Mouse (Mus musculus): Measurements from ENCODE around the gene Slc25a44. TPM values are rescaled to one million over a fixed set of nuclear protein-coding genes. Genes with fewer than 3 reads are reported as not detected.

Slc25a44 gene
- 56.1 TPM for polyA plus RNA-seq (2015; fragmentation: Illumina TruSeq; extraction: RNeasy Lipid Tissue Mini Kit (QIAGEN cat#74804); ENCODE audit: low read depth, low replicate concordance)

GRCm38 (mm10) chr3:88424605-88425329 lies at the start of gene Slc25a44:
Gene Slc25a44 (minus strand): TSS chr3:88425139.

DNA sequence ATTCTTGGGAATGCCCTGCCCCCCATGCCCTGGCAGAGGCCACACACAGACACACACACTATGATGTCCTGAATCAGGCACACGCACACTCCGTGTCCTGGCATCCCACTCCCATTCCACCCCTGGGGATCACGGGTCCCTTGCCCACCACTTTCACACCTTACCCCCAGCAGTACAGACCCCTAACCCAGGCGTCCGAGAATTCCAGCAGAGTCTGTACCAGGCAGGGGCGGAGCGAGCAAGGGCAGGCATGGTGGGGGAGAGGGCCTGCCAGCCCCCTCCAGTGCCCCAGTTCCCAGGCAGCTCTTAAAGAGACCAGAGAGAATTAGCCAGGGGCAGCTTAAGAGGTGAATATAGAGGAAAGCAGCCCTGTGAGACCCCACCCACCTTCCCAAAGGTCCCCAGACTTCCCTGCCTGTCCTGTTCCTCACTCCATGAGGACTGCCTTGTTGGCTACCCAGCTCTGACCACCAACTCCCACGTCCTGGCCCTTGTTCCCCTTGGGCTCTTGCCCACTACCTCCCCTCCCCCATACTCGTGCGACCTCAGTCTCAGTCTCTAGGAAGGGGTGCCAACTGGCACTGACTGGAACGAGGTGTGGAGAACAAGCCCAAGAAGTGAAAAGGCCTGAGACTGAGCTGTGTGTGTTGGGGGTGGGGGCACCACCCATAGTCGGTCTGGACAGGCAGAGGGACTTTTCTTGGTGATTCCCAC lies 36.2 kb upstream of the Slc25a44 start, which contains the start of gene Sema4a:
Sema4a (minus strand) TSS at position 200 of the 714 bp plus-strand sequence.

DNA sequence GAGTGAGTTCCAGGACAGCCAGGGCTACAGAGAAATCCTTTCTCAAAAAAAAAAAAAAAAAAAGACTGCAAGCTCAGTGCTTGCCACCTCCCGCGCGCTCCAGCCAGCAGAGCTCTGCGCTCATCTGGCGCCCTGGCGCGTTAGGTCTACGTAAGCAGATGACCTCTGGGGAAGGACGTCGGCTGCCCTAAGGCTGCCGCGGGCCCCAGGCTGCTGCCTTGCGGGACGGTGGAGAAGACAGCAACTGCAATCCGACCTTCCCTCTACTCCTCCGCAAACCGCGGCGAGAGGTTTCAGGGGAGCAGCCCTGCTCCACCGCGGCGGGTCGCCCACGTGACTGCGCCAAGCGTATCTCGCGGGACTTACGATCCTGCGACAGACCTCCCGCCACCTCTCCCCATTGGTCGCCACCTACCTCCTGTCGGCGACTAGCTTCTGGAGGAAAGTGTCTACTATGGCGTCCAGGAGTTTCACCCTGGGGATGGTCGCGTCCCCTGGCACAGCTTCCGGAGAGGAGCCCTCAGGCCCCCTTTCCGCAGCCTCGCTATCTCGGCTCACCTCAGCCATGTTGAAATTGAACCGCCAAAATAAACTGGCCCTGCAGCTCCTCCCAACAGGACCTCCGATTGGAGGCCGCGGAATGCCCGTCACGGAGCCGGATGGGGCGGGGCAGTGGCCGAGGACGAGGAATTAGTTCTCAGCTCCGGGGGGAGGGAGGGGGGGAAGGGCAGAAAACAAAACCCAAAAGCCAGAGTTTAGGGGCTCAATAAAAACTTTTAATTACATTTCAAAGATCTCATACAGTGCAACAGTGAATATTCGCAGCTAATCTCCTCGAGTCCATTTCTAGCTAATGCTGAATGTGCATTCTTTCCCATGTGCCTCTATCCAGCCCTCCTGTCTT lies 14.9 kb downstream of the Slc25a44 start, which contains the start of gene Pmf1:
Pmf1 (minus strand) TSS at position 591 of the 904 bp plus-strand sequence.

GRCm38 (mm10) chr3:88384364-88384763 lies 40.6 kb downstream of the Slc25a44 start, which contains the start of gene Bglap:
Gene Bglap (minus strand): TSS chr3:88384464.

GRCm38 (mm10) chr3:88378599-88378998 lies 46.3 kb downstream of the Slc25a44 start, which contains the start of gene Bglap2:
Gene Bglap2 (minus strand): TSS chr3:88378699.

GRCm38 (mm10) chr3:88372643-88373042 lies 52.3 kb downstream of the Slc25a44 start, which contains the start of gene Bglap3:
Gene Bglap3 (minus strand): TSS chr3:88372743.

GRCm38 (mm10) chr3:88364337-88364736 lies 60.6 kb downstream of the Slc25a44 start, which contains the start of gene Paqr6:
Gene Paqr6 (plus strand): TSS chr3:88364584.

Other genes with a start within 250 kb of the Slc25a44 start
- gene Rhbg, start 170.4 kb downstream of the Slc25a44 start, polyA plus RNA-seq (2015; fragmentation: Illumina TruSeq; extraction: RNeasy Lipid Tissue Mini Kit (QIAGEN cat#74804); ENCODE audit: low read depth, low replicate concordance), result not detected
- not detected for gene Gm38392, start 137.9 kb downstream of the Slc25a44 start, polyA plus RNA-seq (2015; fragmentation: Illumina TruSeq; extraction: RNeasy Lipid Tissue Mini Kit (QIAGEN cat#74804); ENCODE audit: low read depth, low replicate concordance)
- 5.0 TPM for gene Tsacc, start 128.1 kb downstream of the Slc25a44 start, polyA plus RNA-seq (2015; fragmentation: Illumina TruSeq; extraction: RNeasy Lipid Tissue Mini Kit (QIAGEN cat#74804); ENCODE audit: low read depth, low replicate concordance)
- gene Cct3, start 128.0 kb downstream of the Slc25a44 start, polyA plus RNA-seq (2015; fragmentation: Illumina TruSeq; extraction: RNeasy Lipid Tissue Mini Kit (QIAGEN cat#74804); ENCODE audit: low read depth, low replicate concordance), result 201 TPM
- gene Glmp, start 100.1 kb downstream of the Slc25a44 start, polyA plus RNA-seq (2015; fragmentation: Illumina TruSeq; extraction: RNeasy Lipid Tissue Mini Kit (QIAGEN cat#74804); ENCODE audit: low read depth, low replicate concordance), result 103 TPM
- gene Tmem79, start 89.0 kb downstream of the Slc25a44 start, polyA plus RNA-seq (2015; fragmentation: Illumina TruSeq; extraction: RNeasy Lipid Tissue Mini Kit (QIAGEN cat#74804); ENCODE audit: low read depth, low replicate concordance), result 0.67 TPM
- 60.0 TPM for gene Smg5, start 88.9 kb downstream of the Slc25a44 start, polyA plus RNA-seq (2015; fragmentation: Illumina TruSeq; extraction: RNeasy Lipid Tissue Mini Kit (QIAGEN cat#74804); ENCODE audit: low read depth, low replicate concordance)
- 14.8 TPM for gene Paqr6, start 60.6 kb downstream of the Slc25a44 start, polyA plus RNA-seq (2015; fragmentation: Illumina TruSeq; extraction: RNeasy Lipid Tissue Mini Kit (QIAGEN cat#74804); ENCODE audit: low read depth, low replicate concordance)
- gene Bglap3, start 52.4 kb downstream of the Slc25a44 start, polyA plus RNA-seq (2015; fragmentation: Illumina TruSeq; extraction: RNeasy Lipid Tissue Mini Kit (QIAGEN cat#74804); ENCODE audit: low read depth, low replicate concordance), result 0.67 TPM
- gene Bglap2, start 46.4 kb downstream of the Slc25a44 start, polyA plus RNA-seq (2015; fragmentation: Illumina TruSeq; extraction: RNeasy Lipid Tissue Mini Kit (QIAGEN cat#74804); ENCODE audit: low read depth, low replicate concordance), result not detected
- gene Bglap, start 40.7 kb downstream of the Slc25a44 start, polyA plus RNA-seq (2015; fragmentation: Illumina TruSeq; extraction: RNeasy Lipid Tissue Mini Kit (QIAGEN cat#74804); ENCODE audit: low read depth, low replicate concordance), result not detected
- 10.5 TPM for gene Pmf1, start 14.8 kb downstream of the Slc25a44 start, polyA plus RNA-seq (2015; fragmentation: Illumina TruSeq; extraction: RNeasy Lipid Tissue Mini Kit (QIAGEN cat#74804); ENCODE audit: low read depth, low replicate concordance)
- gene Sema4a, start 36.0 kb upstream of the Slc25a44 start, polyA plus RNA-seq (2015; fragmentation: Illumina TruSeq; extraction: RNeasy Lipid Tissue Mini Kit (QIAGEN cat#74804); ENCODE audit: low read depth, low replicate concordance), result 41.2 TPM
- 42.8 TPM for gene Lmna, start 84.8 kb upstream of the Slc25a44 start, polyA plus RNA-seq (2015; fragmentation: Illumina TruSeq; extraction: RNeasy Lipid Tissue Mini Kit (QIAGEN cat#74804); ENCODE audit: low read depth, low replicate concordance)
- gene Mex3a, start 107.3 kb upstream of the Slc25a44 start, polyA plus RNA-seq (2015; fragmentation: Illumina TruSeq; extraction: RNeasy Lipid Tissue Mini Kit (QIAGEN cat#74804); ENCODE audit: low read depth, low replicate concordance), result 1.5 TPM
- not detected for gene Rab25, start 123.2 kb upstream of the Slc25a44 start, polyA plus RNA-seq (2015; fragmentation: Illumina TruSeq; extraction: RNeasy Lipid Tissue Mini Kit (QIAGEN cat#74804); ENCODE audit: low read depth, low replicate concordance)
- gene Lamtor2, start 127.9 kb upstream of the Slc25a44 start, polyA plus RNA-seq (2015; fragmentation: Illumina TruSeq; extraction: RNeasy Lipid Tissue Mini Kit (QIAGEN cat#74804); ENCODE audit: low read depth, low replicate concordance), result 129 TPM
- 104 TPM for gene Ubqln4, start 128.6 kb upstream of the Slc25a44 start, polyA plus RNA-seq (2015; fragmentation: Illumina TruSeq; extraction: RNeasy Lipid Tissue Mini Kit (QIAGEN cat#74804); ENCODE audit: low read depth, low replicate concordance)
- gene Ssr2, start 150.7 kb upstream of the Slc25a44 start, polyA plus RNA-seq (2015; fragmentation: Illumina TruSeq; extraction: RNeasy Lipid Tissue Mini Kit (QIAGEN cat#74804); ENCODE audit: low read depth, low replicate concordance), result 126 TPM
- 156 TPM for gene Arhgef2, start 180.8 kb upstream of the Slc25a44 start, polyA plus RNA-seq (2015; fragmentation: Illumina TruSeq; extraction: RNeasy Lipid Tissue Mini Kit (QIAGEN cat#74804); ENCODE audit: low read depth, low replicate concordance)
- gene Rxfp4, start 228.0 kb upstream of the Slc25a44 start, polyA plus RNA-seq (2015; fragmentation: Illumina TruSeq; extraction: RNeasy Lipid Tissue Mini Kit (QIAGEN cat#74804); ENCODE audit: low read depth, low replicate concordance), result not detected

All from brain, adult 10 weeks (tissue).